Mouse (Mus musculus) heart, adult 2 months (tissue): ENCODE data around the gene Dnajc13. TPM values are rescaled to one million over a fixed set of nuclear protein-coding genes. Genes with fewer than 3 reads are reported as not detected.

ENCODE experiments used
- DNase-seq, 2 experiments: peaks; one replicate each; pipeline ENCODE4 v3.0.0; 2021
- H3K27ac ChIP-seq: fragments of 200-600 bp; 2 replicates; pipeline ENCODE4 v1.8.1; 2022
- H3K27me3 ChIP-seq: fragments of 200-500 bp; 2 replicates; pipeline ENCODE4 v1.6.1; 2012; ENCODE audit warnings: mild to moderate bottlenecking, low read length, inconsistent platforms, mixed read lengths; ENCODE audit not compliant: control insufficient read depth, insufficient read depth
- H3K36me3 ChIP-seq: fragments of 200-500 bp; 2 replicates; pipeline ENCODE4 v1.6.1; 2012; ENCODE audit warnings: low read length, inconsistent platforms; ENCODE audit not compliant: control insufficient read depth, insufficient read depth
- H3K4me1 ChIP-seq: fragments of 200-500 bp; 2 replicates; pipeline ENCODE4 v1.6.1; 2011; ENCODE audit warnings: low read length; ENCODE audit not compliant: control insufficient read depth, insufficient read depth
- H3K4me3 ChIP-seq: fragments of 200-600 bp; 2 replicates; pipeline ENCODE4 v1.8.1; 2022
- H3K79me2 ChIP-seq: fragments of 200-500 bp; replicated peaks from 2 replicates; pipeline ENCODE4 v1.6.1; 2012; ENCODE audit warnings: mild to moderate bottlenecking, inconsistent platforms, low read length, moderate library complexity, mixed read lengths; ENCODE audit not compliant: control insufficient read depth, insufficient read depth
- H3K9ac ChIP-seq: fragments of 200-500 bp; 2 replicates; pipeline ENCODE4 v1.6.1; 2012; ENCODE audit warnings: low read depth, mild to moderate bottlenecking, control low read depth, inconsistent platforms, low read length, mixed read lengths
- CTCF ChIP-seq: fragments of 200-600 bp; IDR thresholded peaks from 2 replicates; pipeline ENCODE4 v1.8.1; 2022; ENCODE audit warnings: antibody characterized with exemption, mild to moderate bottlenecking, moderate library complexity
- EP300 ChIP-seq: fragments of 200-500 bp; IDR thresholded peaks from 2 replicates; pipeline ENCODE4 v1.6.1; 2011; ENCODE audit warnings: low read depth, low read length, control low read depth; ENCODE audit not compliant: insufficient read depth
- POLR2A ChIP-seq: fragments of 200-500 bp; IDR thresholded peaks from 2 replicates; pipeline ENCODE4 v1.6.1; 2011; ENCODE audit warnings: mild to moderate bottlenecking, low read depth, low read length, control low read depth; ENCODE audit not compliant: insufficient read depth
- WGBS: fragments of 180-500 bp; shearing (Covaris S2); methylation state at CpG from one replicate; pipeline ENCODE4 v1.1.7; 2018; 5-methylcytosine and 5-hydroxymethylcytosine counted together
- intact Hi-C: fragments of 180-260 bp; cut with DNase I; formaldehyde crosslinking; loops from one replicate; pipeline ENCODE4 v1.15.1; 2025
- polyA plus RNA-seq: library from polyadenylated mRNA; depleted of rRNA; stranded (reverse); fragments of >200 nt; gene quantifications from 2 replicates; pipeline ENCODE4 v1.2.3, GENCODE M21; 2012
- total RNA-seq, 2 experiments: library from RNA; stranded (reverse); gene quantifications; 2 replicates each; pipeline ENCODE4 v1.2.3; 2021

Gene Dnajc13
- total and polyA plus RNA-seq, 3 experiments: 29.2 to 32.3 (median 31.6) TPM

- no peak overlapping the region for H3K27ac ChIP-seq
- H3K36me3 ChIP-seq: no peaks in the 10 kb centered on the region
- H3K4me1 ChIP-seq: no peaks in the 10 kb centered on the region
- TF ChIP-seq EP300 (no peak), POLR2A (no peak), CTCF (no peak)
- H3K4me3 ChIP-seq: no peak overlapping the region
- no peak overlapping the region for H3K9ac ChIP-seq
- intact Hi-C loops: no loop called here
- H3K27me3 ChIP-seq: no peaks in the 10 kb centered on the region
- no peaks in the 10 kb centered on the region for H3K79me2 ChIP-seq
- DNase-seq: no peak
- 92% methylated on average over 6 of the region's 6 CpGs for WGBS
These were observed 90.4 kb downstream of the Dnajc13 start for GRCm38 (mm10) chr9:104172342-104172741.

- TF ChIP-seq CTCF (no peak), EP300 (no peak), POLR2A (no peak)
- no peaks in the 10 kb centered on the region for H3K79me2 ChIP-seq
- no peak overlapping the region for H3K9ac ChIP-seq
- intact Hi-C loops: no loop called here
- 93% methylated on average over 6 of the region's 6 CpGs for WGBS
- no peaks in the 10 kb centered on the region for H3K36me3 ChIP-seq
- no peak for DNase-seq
- H3K27ac ChIP-seq: no peak overlapping the region
- no peaks in the 10 kb centered on the region for H3K27me3 ChIP-seq
- H3K4me3 ChIP-seq: no peak overlapping the region
- no peaks in the 10 kb centered on the region for H3K4me1 ChIP-seq
These were observed 91.1 kb downstream of the Dnajc13 start for GRCm38 (mm10) chr9:104171651-104172050.

- Histone ChIP-seq H3K79me2 (no peaks in the 10 kb centered on the region), H3K9ac (no peak overlapping the region), H3K36me3 (no peaks in the 10 kb centered on the region), H3K4me1 (no peaks in the 10 kb centered on the region), H3K27me3 (no peaks in the 10 kb centered on the region), H3K27ac (no peak overlapping the region), H3K4me3 (no peak overlapping the region)
- WGBS: 98% methylated on average over 10 of the region's 10 CpGs
- no peak for TF ChIP-seq EP300
- TF ChIP-seq POLR2A: no peak
- no peak for TF ChIP-seq CTCF
- DNase-seq: no peak
- intact Hi-C loops: no loop called here
These were observed 92.7 kb downstream of the Dnajc13 start for GRCm38 (mm10) chr9:104169986-104170385.

GRCm38 (mm10) chr9:104165926-104166325 is 96.8 kb downstream of the Dnajc13 start:
- intact Hi-C loops: no loop called here
- no peaks in the 10 kb centered on the region for H3K36me3 ChIP-seq
- H3K27me3 ChIP-seq: no peaks in the 10 kb centered on the region
- no peaks in the 10 kb centered on the region for H3K4me1 ChIP-seq
- no peak for TF ChIP-seq POLR2A
- no peak for TF ChIP-seq EP300
- TF ChIP-seq CTCF: no peak
- H3K9ac ChIP-seq: no peak overlapping the region
- H3K79me2 ChIP-seq: no peaks in the 10 kb centered on the region
- 88% methylated on average over 5 of the region's 5 CpGs for WGBS
- DNase-seq: no peak
- no peak overlapping the region for H3K4me3 ChIP-seq
- H3K27ac ChIP-seq: no peak overlapping the region

GRCm38 (mm10) chr9:104164194-104164593 is 98.5 kb downstream of the Dnajc13 start:
- Histone ChIP-seq H3K4me1 (no peaks in the 10 kb centered on the region), H3K9ac (no peak overlapping the region), H3K27ac (no peak overlapping the region), H3K79me2 (no peaks in the 10 kb centered on the region), H3K4me3 (no peak overlapping the region), H3K36me3 (no peaks in the 10 kb centered on the region), H3K27me3 (no peaks in the 10 kb centered on the region)
- WGBS: 80% methylated on average over 5 of the region's 5 CpGs
- peak; percentile 14 for TF ChIP-seq CTCF
- no peak for TF ChIP-seq EP300
- TF ChIP-seq POLR2A: no peak
- intact Hi-C loops: no loop called here
- DNase-seq: no peak

- no peak overlapping the region for H3K9ac ChIP-seq
- no peak overlapping the region for H3K4me3 ChIP-seq
- no peak for TF ChIP-seq POLR2A
- no peak for TF ChIP-seq EP300
- no peak for TF ChIP-seq CTCF
- WGBS: 67% methylated on average over 7 of the region's 7 CpGs
- H3K27ac ChIP-seq: no peak overlapping the region
- no peaks in the 10 kb centered on the region for H3K79me2 ChIP-seq
- no peaks in the 10 kb centered on the region for H3K27me3 ChIP-seq
- H3K36me3 ChIP-seq: no peaks in the 10 kb centered on the region
- no peaks in the 10 kb centered on the region for H3K4me1 ChIP-seq
- DNase-seq: no peak
- intact Hi-C loops: no loop called here
These were observed 101.6 kb downstream of the Dnajc13 start for GRCm38 (mm10) chr9:104161117-104161516.
